Mouse (Mus musculus) forebrain, embryonic 13.5 days (tissue): ENCODE data around the gene Ptgr1. TPM values are rescaled to one million over a fixed set of nuclear protein-coding genes. Genes with fewer than 3 reads are reported as not detected.

ENCODE experiments used
- ATAC-seq: fragments of 200-750 bp; cut with Nextera tagmentation; 2 replicates; pipeline ENCODE4 v1.8.0; 2017
- H3K27ac ChIP-seq: fragments of 300-500 bp; sonication (generic); 2 replicates; pipeline ENCODE4 v1.5.1; 2015; ENCODE audit warnings: inconsistent platforms, mild to moderate bottlenecking, moderate library complexity
- H3K27me3 ChIP-seq: fragments of 300-500 bp; sonication (generic); 2 replicates; pipeline ENCODE4 v1.6.1; 2015; ENCODE audit warnings: mild to moderate bottlenecking, inconsistent platforms
- H3K36me3 ChIP-seq: fragments of 300-500 bp; sonication (generic); 2 replicates; pipeline ENCODE4 v1.6.1; 2015; ENCODE audit warnings: mild to moderate bottlenecking, inconsistent platforms; ENCODE audit not compliant: poor library complexity, severe bottlenecking
- H3K4me1 ChIP-seq: fragments of 300-500 bp; sonication (generic); 2 replicates; pipeline ENCODE4 v1.6.1; 2015; ENCODE audit warnings: inconsistent platforms
- H3K4me2 ChIP-seq: fragments of 300-500 bp; sonication (generic); 2 replicates; pipeline ENCODE4 v1.6.1; 2015; ENCODE audit warnings: inconsistent platforms, mild to moderate bottlenecking, moderate library complexity
- H3K4me3 ChIP-seq: fragments of 300-500 bp; sonication (generic); 2 replicates; pipeline ENCODE4 v1.5.1; 2015; ENCODE audit warnings: mild to moderate bottlenecking, inconsistent platforms
- H3K9ac ChIP-seq: fragments of 300-500 bp; sonication (generic); 2 replicates; pipeline ENCODE4 v1.6.1; 2015; ENCODE audit warnings: mild to moderate bottlenecking, inconsistent platforms
- H3K9me3 ChIP-seq: fragments of 300-500 bp; sonication (generic); replicated peaks from 2 replicates; pipeline ENCODE4 v1.6.1; 2016; ENCODE audit warnings: inconsistent platforms
- WGBS: fragments of 180-500 bp; shearing (Covaris S2); methylation state at CpG from one replicate; pipeline ENCODE4 v1.1.7; 2015; 5-methylcytosine and 5-hydroxymethylcytosine counted together
- polyA plus RNA-seq: library from polyadenylated mRNA; unstranded; fragments of >200 nt; fragmentation: Nextera tagmentation; extraction: Ambion mirVana; gene quantifications from 2 replicates; pipeline ENCODE4 v1.2.1, GENCODE M21; 2015

The Ptgr1 gene
- 6.3 and 6.8 TPM in 2 replicates for polyA plus RNA-seq

- ATAC-seq: peak; percentile 71
- H3K9ac ChIP-seq: peak within 1 kb of the TSS; percentile 60
- no peaks in the 10 kb centered on the region for H3K9me3 ChIP-seq
- no peaks in the 10 kb centered on the region for H3K4me1 ChIP-seq
- peak within 1 kb of the TSS; percentile 45 for H3K4me3 ChIP-seq
- no peak within 1 kb of the TSS for H3K27ac ChIP-seq
- no peaks in the 10 kb centered on the region for H3K36me3 ChIP-seq
- H3K4me2 ChIP-seq: peak within 1 kb of the TSS; percentile 84
- no peaks in the 10 kb centered on the region for H3K27me3 ChIP-seq
- WGBS: under 1% methylated on average over 28 of the region's 28 CpGs
Observed at GRCm38 (mm10) chr4:58986540-58987190, at the start of gene Ptgr1. TSS of gene Ptgr1 (minus strand) at chr4:58987119.

DNA sequence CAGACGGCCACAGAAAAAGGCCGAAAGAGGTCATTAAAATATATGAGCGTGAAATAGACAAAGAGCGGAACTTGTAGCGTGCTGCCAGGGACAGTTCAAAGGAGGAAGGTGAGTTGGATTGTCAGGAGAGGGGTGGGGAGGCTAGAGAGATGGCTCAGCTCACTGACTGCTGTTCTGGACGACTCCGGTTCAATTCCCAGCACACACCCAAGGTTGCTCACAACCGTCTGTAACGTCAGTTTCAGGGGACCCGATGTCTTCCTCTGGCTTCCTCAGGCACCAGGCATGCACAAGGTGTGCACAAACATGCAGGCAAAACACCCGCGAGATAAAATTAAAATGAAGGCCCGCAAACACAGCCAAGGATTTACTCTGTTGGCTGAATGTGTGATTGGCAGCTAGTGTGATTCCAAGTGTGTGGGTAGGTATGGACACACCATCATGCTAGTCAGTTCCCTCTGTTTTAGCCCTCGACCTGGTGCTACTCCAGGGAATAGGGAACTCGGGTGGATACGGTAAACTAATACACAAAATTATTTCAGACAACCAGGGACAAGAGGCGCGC lies 48.9 kb upstream of the Ptgr1 start:
- H3K36me3 ChIP-seq: peaks cover 10% of the 10 kb centered on the region
- H3K4me3 ChIP-seq: peak overlapping the region; percentile 84
- 59% methylated on average over 18 of the region's 18 CpGs for WGBS
- H3K9ac ChIP-seq: peak overlapping the region; percentile 91
- peaks cover 12% of the 10 kb centered on the region; the same call in 1 of the 2 replicates for H3K4me1 ChIP-seq
- no peaks in the 10 kb centered on the region for H3K27me3 ChIP-seq
- ATAC-seq: peak; percentile 13
- peak overlapping the region; percentile 65 for H3K4me2 ChIP-seq
- H3K9me3 ChIP-seq: no peaks in the 10 kb centered on the region
- peak overlapping the region; percentile 86 for H3K27ac ChIP-seq

DNA sequence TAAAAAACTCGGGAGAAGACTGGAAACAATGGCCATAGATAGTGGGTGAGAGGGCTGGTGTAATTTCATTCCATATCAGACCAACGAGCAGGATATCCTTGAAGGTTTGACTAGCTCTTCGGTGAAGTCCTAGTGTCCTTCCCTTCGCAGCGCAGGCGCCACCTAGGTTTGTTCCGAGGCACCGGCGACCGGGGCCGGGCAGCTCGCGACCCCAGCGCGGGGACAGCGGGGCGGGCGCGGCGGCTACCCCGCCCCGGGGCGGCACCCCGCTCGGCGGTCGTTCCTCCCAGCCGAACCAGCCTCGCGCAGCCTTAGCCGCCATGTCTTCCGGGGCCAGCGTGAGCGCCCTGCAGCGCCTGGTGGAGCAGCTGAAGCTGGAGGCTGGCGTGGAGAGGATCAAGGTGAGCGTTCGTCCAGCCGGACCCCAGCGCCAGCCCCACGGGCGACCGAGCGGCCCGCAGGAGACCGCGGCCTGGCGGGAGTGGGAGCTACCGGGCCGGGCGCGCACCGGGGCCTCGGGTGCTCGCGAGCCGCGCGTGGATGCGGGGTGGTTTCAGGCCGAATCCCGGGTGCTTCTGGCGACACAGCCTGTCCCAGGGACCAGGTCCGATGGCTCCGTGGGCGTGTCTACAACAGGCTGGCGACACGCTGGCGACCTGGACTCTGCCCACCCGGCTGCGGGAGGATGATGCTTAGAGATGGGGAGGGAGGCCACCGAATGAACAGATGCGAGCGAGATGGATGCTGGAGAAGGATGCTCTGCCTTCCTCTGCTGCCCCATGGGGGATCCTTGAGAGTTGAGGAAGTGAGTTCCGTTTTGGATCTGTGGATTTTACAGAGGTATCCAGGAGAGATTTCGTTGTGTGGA lies 48.2 kb upstream of the Ptgr1 start, which contains the start of gene Gng10:
Gene Gng10, plus strand, starts transcription at position 171 of the 868 bp plus-strand sequence.
- H3K27me3 ChIP-seq: no peaks in the 10 kb centered on the region
- ATAC-seq: peak; percentile 93
- 5% methylated on average over 71 of the region's 76 CpGs for WGBS
- H3K36me3 ChIP-seq: peaks cover 4% of the 10 kb centered on the region
- peak within 1 kb of the TSS; percentile 86 for H3K27ac ChIP-seq
- peak within 1 kb of the TSS; percentile 91 for H3K9ac ChIP-seq
- no peaks in the 10 kb centered on the region for H3K9me3 ChIP-seq
- H3K4me1 ChIP-seq: peaks cover 12% of the 10 kb centered on the region; the same call in 1 of the 2 replicates
- H3K4me3 ChIP-seq: peak within 1 kb of the TSS; percentile 84
- H3K4me2 ChIP-seq: peak within 1 kb of the TSS; percentile 65

GRCm38 (mm10) chr4:59034325-59034917 lies 47.5 kb upstream of the Ptgr1 start:
- Histone ChIP-seq H3K4me2 (peak overlapping the region; percentile 65), H3K4me1 (peaks cover 12% of the 10 kb centered on the region; the same call in 1 of the 2 replicates), H3K9me3 (no peaks in the 10 kb centered on the region), H3K36me3 (no peaks in the 10 kb centered on the region), H3K9ac (peak overlapping the region; percentile 91; the same call in 1 of the 2 replicates), H3K4me3 (peak overlapping the region; percentile 84), H3K27ac (peak overlapping the region; percentile 86; the same call in 1 of the 2 replicates), H3K27me3 (no peaks in the 10 kb centered on the region)
- peak; percentile 27 for ATAC-seq
- 66% methylated on average over 10 of the region's 10 CpGs for WGBS

DNA sequence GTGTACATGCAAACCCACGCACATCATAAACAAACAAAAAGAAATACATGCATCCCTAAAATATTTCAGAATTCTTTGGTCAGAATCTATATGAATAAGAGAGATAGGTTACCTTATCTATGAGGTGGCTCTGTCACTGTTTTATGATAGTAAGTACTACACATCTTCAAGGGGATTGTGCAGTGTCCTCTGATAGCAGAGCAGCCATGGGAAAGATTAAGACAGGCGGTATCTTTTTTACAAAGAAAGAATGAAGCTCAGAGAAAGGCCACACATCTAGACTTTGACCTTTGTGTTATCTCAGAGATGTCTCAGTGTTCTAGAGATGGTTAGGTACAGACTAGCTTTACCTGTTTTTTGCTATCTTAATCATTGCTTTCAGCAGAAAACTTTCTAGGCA lies 30.0 kb upstream of the Ptgr1 start:
- WGBS: 94% methylated on average over 2 of the region's 2 CpGs
- Histone ChIP-seq H3K9me3 (no peaks in the 10 kb centered on the region), H3K27me3 (no peaks in the 10 kb centered on the region), H3K4me1 (no peaks in the 10 kb centered on the region), H3K27ac (no peak overlapping the region), H3K36me3 (peaks cover 31% of the 10 kb centered on the region), H3K9ac (no peak overlapping the region), H3K4me2 (no peak overlapping the region), H3K4me3 (no peak overlapping the region)
- no peak for ATAC-seq

DNA sequence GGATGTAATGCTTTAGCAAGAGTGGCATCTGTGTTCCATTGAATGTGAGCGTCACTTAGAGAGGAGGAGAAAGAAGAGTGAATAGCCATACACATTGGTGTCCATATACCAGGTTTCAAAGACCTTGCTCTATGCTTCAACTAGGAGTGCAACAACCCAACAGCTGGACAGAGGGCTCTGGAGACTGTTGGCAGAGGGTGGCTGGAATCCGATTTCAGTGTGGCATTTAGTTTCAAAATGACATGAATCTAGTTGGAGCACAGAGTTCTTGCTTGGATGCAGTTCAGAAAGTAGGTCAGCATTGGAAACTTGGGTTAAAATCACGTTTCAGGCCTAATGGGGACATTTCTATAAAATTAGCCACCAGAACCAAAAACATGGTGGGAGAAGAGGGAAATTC lies 28.3 kb upstream of the Ptgr1 start:
- ATAC-seq: no peak
- 89% methylated on average over 3 of the region's 3 CpGs for WGBS
- Histone ChIP-seq H3K9ac (no peak overlapping the region), H3K9me3 (no peaks in the 10 kb centered on the region), H3K36me3 (peaks cover 20% of the 10 kb centered on the region), H3K4me1 (no peaks in the 10 kb centered on the region), H3K27me3 (no peaks in the 10 kb centered on the region), H3K27ac (no peak overlapping the region), H3K4me2 (no peak overlapping the region), H3K4me3 (no peak overlapping the region)

DNA sequence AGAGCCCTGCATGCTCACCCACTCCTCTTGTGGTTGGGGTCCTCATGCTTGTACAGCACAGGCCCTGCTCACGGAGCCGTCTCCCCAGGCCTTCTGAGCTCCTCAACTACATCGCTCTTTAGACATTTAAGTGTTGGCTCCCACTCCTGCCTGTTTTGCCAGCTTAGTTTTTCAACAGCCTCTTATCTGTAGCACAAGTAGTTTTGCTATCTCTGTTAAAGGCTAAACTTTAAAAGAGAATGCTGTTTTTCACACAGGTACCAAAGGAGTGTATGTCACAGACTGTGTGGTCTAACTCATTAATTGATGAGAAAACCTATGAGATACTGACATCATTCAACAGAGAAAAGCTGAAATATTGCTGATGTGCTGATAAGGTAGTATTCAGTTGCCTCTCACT lies 24.5 kb upstream of the Ptgr1 start:
- 85% methylated on average over 3 of the region's 3 CpGs for WGBS
- ATAC-seq: no peak
- no peak overlapping the region for H3K4me2 ChIP-seq

GRCm38 (mm10) chr4:59009696-59010095 lies 22.8 kb upstream of the Ptgr1 start:
- Histone ChIP-seq H3K4me3 (no peak overlapping the region), H3K9me3 (no peaks in the 10 kb centered on the region), H3K27ac (no peak overlapping the region), H3K4me1 (peaks cover 8% of the 10 kb centered on the region), H3K9ac (no peak overlapping the region), H3K36me3 (no peaks in the 10 kb centered on the region), H3K27me3 (no peaks in the 10 kb centered on the region), H3K4me2 (no peak overlapping the region)
- no peak for ATAC-seq
- 69% methylated on average over 4 of the region's 4 CpGs for WGBS

More for the DNA sequence above, 24.5 kb upstream of the Ptgr1 start:
- no peaks in the 10 kb centered on the region for H3K27me3 ChIP-seq
- H3K27ac ChIP-seq: no peak overlapping the region
- H3K4me1 ChIP-seq: no peaks in the 10 kb centered on the region
- no peaks in the 10 kb centered on the region for H3K9me3 ChIP-seq
- H3K4me3 ChIP-seq: no peak overlapping the region
- no peak overlapping the region; the same call in 1 of the 2 replicates for H3K9ac ChIP-seq
- no peaks in the 10 kb centered on the region for H3K36me3 ChIP-seq

DNA sequence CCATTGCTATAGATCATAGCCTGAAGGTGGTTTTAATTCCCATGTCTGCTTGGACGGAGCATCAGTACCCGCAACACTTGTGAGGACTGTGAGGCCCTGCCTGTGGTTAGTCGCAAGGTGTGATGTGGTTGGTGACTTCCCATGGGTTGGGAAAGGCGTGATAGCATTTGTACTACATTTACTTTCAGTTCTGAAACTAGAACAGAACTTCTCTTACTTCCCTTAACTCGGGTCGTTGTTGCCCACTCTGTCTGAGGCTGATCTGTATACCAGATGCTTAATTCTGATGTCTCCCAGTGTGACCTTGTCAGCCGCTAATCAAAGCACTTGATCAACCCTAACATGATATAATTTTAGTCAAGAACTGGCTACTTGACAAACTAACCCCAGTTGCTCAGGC lies 22.3 kb upstream of the Ptgr1 start:
- 93% methylated on average over 7 of the region's 7 CpGs for WGBS
- Histone ChIP-seq H3K9ac (no peak overlapping the region), H3K4me3 (no peak overlapping the region)

DNA sequence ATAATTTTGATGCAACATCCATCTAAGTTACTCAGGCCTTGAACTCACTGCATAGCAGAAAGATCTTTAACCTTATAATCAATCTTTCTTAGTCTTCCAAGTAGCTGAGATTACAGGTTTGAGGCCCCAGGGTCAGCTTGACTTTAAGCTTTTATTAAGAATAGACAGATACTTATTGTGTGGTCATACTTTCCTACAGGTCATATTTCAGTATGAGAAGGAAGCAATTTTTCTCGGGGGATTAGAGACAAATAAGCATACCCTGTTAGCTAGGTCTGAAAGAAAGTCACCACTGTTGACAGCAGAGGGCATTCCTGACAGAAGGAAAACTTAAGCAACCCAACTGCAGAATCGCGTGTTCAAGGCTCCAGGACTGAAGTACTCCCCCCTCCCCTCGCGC lies 21.1 kb upstream of the Ptgr1 start:
- no peak for ATAC-seq
- no peak overlapping the region for H3K9ac ChIP-seq
- H3K4me3 ChIP-seq: no peak overlapping the region
- no peaks in the 10 kb centered on the region for H3K27me3 ChIP-seq
- H3K36me3 ChIP-seq: no peaks in the 10 kb centered on the region
- H3K9me3 ChIP-seq: no peaks in the 10 kb centered on the region
- 86% methylated on average over 5 of the region's 5 CpGs for WGBS
- no peak overlapping the region for H3K4me2 ChIP-seq
- H3K4me1 ChIP-seq: peaks cover 19% of the 10 kb centered on the region
- no peak overlapping the region for H3K27ac ChIP-seq

More for the DNA sequence above, 22.3 kb upstream of the Ptgr1 start:
- no peak overlapping the region for H3K4me2 ChIP-seq
- no peak for ATAC-seq
- no peaks in the 10 kb centered on the region for H3K27me3 ChIP-seq
- H3K27ac ChIP-seq: no peak overlapping the region
- H3K36me3 ChIP-seq: no peaks in the 10 kb centered on the region
- peaks cover 13% of the 10 kb centered on the region for H3K4me1 ChIP-seq
- no peaks in the 10 kb centered on the region for H3K9me3 ChIP-seq

DNA sequence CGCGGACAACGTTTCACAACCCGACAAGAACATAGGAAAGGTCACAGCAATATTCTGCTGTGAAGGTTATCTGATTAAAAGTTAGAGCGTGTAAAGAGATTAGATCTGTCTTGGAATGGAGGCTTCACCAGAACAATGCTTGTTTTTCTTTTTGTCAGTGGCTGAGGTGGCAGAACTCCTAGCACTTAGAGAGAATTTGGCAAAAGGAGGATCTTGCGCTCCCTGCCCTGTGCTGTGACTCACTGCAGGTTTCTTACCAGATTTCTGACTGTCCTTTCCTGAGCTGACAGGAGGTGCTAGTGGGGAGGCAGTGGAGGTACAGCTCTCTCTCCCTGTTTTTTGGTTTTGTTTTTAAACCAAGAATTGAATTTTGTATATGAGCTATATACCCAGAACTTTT lies 20.1 kb upstream of the Ptgr1 start:
- Histone ChIP-seq H3K9me3 (no peaks in the 10 kb centered on the region), H3K27ac (no peak overlapping the region), H3K9ac (no peak overlapping the region), H3K27me3 (no peaks in the 10 kb centered on the region), H3K4me1 (peaks cover 24% of the 10 kb centered on the region), H3K4me3 (no peak overlapping the region), H3K4me2 (no peak overlapping the region), H3K36me3 (no peaks in the 10 kb centered on the region)
- no peak for ATAC-seq
- 88% methylated on average over 6 of the region's 6 CpGs for WGBS
